Mouse (Mus musculus) lung, postnatal 0 days (tissue): ENCODE measurements around the gene Arhgef28.

Source experiments
- CTCF ChIP-seq: IDR thresholded peaks from 2 replicates; pipeline ENCODE4 v1.5.1; 2016; ENCODE audit warnings: antibody characterized with exemption, mild to moderate bottlenecking
- EP300 ChIP-seq: IDR thresholded peaks from 2 replicates; pipeline ENCODE4 v1.6.1; 2016; ENCODE audit warnings: antibody characterized with exemption, mild to moderate bottlenecking, control low read depth

- TF ChIP-seq CTCF (no peak), EP300 (no peak)
Observed at GRCm38 (mm10) chr13:97887558-97887957, 318.7 kb downstream of the Arhgef28 start.
